Comparison of ENCODE assay signal across 11 mouse cellular contexts in the genomic region with DNA sequence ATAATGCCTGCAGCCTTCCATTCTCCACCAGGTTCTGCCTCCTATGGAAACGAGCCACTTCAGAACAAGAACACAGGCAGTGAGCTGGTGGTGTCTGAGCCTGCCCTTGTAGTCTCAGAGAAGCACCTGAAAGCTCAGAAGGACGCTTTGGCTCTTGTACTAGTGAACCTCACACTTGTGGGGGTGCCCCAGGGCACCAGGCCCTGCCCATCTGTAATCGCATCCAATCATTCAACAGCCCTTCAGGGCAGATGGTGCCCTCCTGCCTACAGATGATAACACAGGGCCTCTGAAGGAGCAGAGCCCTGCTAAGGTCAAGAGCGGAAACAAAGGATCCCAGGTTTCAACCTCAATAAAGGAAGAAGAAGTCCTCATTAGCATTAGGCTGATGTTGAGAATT.
"Had no signal": no experiment of that assay in that cellular context is flagged by ENCODE, and none has a peak within 500 bp of the region (broad histone marks: within the 10 kb centered on the region; RNA-seq: fewer than 3 reads in every experiment).

No protein-coding gene starts in this region.

- ATAC-seq: lung, postnatal 0 days; midbrain, embryonic 16.5 days had no signal

- DNase-seq: lung, adult 2 months; lung, postnatal 36 days; right cerebral cortex, postnatal 14 days; thymus, adult 2 months; thymus, postnatal 25 days had no signal

- H3K4me2 ChIP-seq: liver, embryonic 11.5 days; liver, embryonic 15.5 days; stomach, embryonic 15.5 days had no signal

- H3K9me3 ChIP-seq: limb, embryonic 10.5 days; liver, embryonic 15.5 days; stomach, embryonic 15.5 days had no signal

- H3K27me3 ChIP-seq: liver, embryonic 15.5 days; stomach, embryonic 15.5 days had no signal

- H3K36me3 ChIP-seq: limb, embryonic 10.5 days; liver, embryonic 15.5 days; stomach, embryonic 15.5 days had no signal

- H3K9ac ChIP-seq: liver, embryonic 15.5 days; stomach, embryonic 15.5 days had no signal

- H3K27ac ChIP-seq: limb, embryonic 10.5 days; liver, embryonic 15.5 days; stomach, embryonic 15.5 days had no signal

- H3K4me3 ChIP-seq: limb, embryonic 10.5 days; liver, embryonic 15.5 days; stomach, embryonic 15.5 days had no signal

- H3K4me1 ChIP-seq: limb, embryonic 10.5 days; liver, embryonic 15.5 days; stomach, embryonic 15.5 days had no signal
